Mouse (Mus musculus): ENCODE measurements around the gene Padi4.

DNA sequence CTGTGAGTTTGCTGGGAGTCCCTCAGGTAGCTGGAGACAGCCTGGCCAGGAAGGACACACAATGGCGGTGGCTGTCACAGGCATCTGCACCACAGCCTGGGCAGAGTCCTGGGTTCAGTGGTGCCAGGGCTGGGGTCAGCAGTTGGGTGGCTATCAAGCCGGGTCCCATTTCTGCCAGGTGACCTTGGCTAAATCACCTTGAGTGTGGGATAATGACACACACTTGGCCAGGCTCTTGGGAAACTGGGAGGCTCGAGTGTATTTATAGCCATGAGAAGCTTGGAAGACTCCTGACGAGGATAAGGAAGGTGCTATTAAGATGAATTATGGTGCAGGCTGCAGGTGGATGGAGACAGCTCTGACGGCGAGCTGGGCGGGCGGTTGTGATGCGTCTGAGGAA lies 30.6 kb upstream of the Padi4 start:
- TF ChIP-seq POLR2AphosphoS5 (IDR thresholded peaks at IDR 0.05; ENCODE audit: insufficient replicate concordance, low read depth, low read length) (no peak), CTCF (IDR thresholded peaks at IDR 0.05; ENCODE audit: low read depth, low read length) (no peak), GATA2 (IDR thresholded peaks at IDR 0.05; ENCODE audit: borderline replicate concordance, low read depth, low read length) (no peak)

All from G1E (cell line).